Mouse (Mus musculus) spleen, adult 2 months (tissue): Measurements from ENCODE around the gene Actr8.

Source experiments
- CTCF ChIP-seq: fragments of 200-500 bp; IDR thresholded peaks from 2 replicates; pipeline ENCODE4 v1.5.1; 2011; ENCODE audit warnings: mild to moderate bottlenecking, inconsistent platforms; ENCODE audit not compliant: insufficient read depth, insufficient read length, insufficient replicate concordance; ENCODE audit errors: extremely low read depth
- POLR2A ChIP-seq: fragments of 200-500 bp; IDR thresholded peaks from 2 replicates; pipeline ENCODE4 v1.6.1; 2011; ENCODE audit warnings: low read depth, low read length, inconsistent platforms

- no peak for TF ChIP-seq CTCF
- no peak for TF ChIP-seq POLR2A
These were observed 31.3 kb upstream of the Actr8 start for GRCm38 (mm10) chr14:29946761-29947309.
